Mouse (Mus musculus) frontal cortex, postnatal 25 days (tissue): Measurements from ENCODE around the gene Nmnat3.

Experiments used
- DNase-seq, 2 experiments: peaks; one replicate each; pipeline ENCODE4 v3.0.0; 2022; ENCODE audit warnings: low spot score in 2 of 2

Gene Nmnat3

GRCm38 (mm10) chr9:98420666-98421065 is 133.4 kb downstream of the Nmnat3 start:
- DNase-seq = no peak

- DNase-seq = no peak
Measured at GRCm38 (mm10) chr9:98421903-98422302, 134.7 kb downstream of the Nmnat3 start.

- no peak for DNase-seq
Measured at GRCm38 (mm10) chr9:98422656-98423055, 135.4 kb downstream of the Nmnat3 start, which contains the start of gene Rbp1. Rbp1 (plus strand) TSS chr9:98422961.

- DNase-seq = no peak
Measured at GRCm38 (mm10) chr9:98423691-98424090, 136.5 kb downstream of the Nmnat3 start.

- no peak for DNase-seq
Measured at GRCm38 (mm10) chr9:98424291-98424690, 137.1 kb downstream of the Nmnat3 start.

GRCm38 (mm10) chr9:98424725-98425210 is 137.5 kb downstream of the Nmnat3 start:
- no peak for DNase-seq

GRCm38 (mm10) chr9:98425351-98425880 is 138.2 kb downstream of the Nmnat3 start:
- no peak for DNase-seq

GRCm38 (mm10) chr9:98427906-98428517 is 140.8 kb downstream of the Nmnat3 start:
- no peak for DNase-seq

- no peak for DNase-seq
Measured at GRCm38 (mm10) chr9:98428783-98429182, 141.5 kb downstream of the Nmnat3 start.

GRCm38 (mm10) chr9:98429806-98430205 is 142.6 kb downstream of the Nmnat3 start:
- no peak for DNase-seq

GRCm38 (mm10) chr9:98430528-98430927 is 143.3 kb downstream of the Nmnat3 start:
- DNase-seq = no peak

GRCm38 (mm10) chr9:98433021-98433420 is 145.8 kb downstream of the Nmnat3 start:
- DNase-seq = no peak

GRCm38 (mm10) chr9:98433956-98434588 is 146.8 kb downstream of the Nmnat3 start:
- DNase-seq = no peak

- no peak for DNase-seq
Measured at GRCm38 (mm10) chr9:98437819-98438218, 150.6 kb downstream of the Nmnat3 start.

- no peak for DNase-seq
Measured at GRCm38 (mm10) chr9:98439091-98439490, 151.9 kb downstream of the Nmnat3 start.

GRCm38 (mm10) chr9:98442638-98443037 is 155.4 kb downstream of the Nmnat3 start:
- no peak for DNase-seq

- DNase-seq = no peak
Measured at GRCm38 (mm10) chr9:98445359-98446149, 158.3 kb downstream of the Nmnat3 start.

- DNase-seq = no peak
Measured at GRCm38 (mm10) chr9:98450976-98451375, 163.7 kb downstream of the Nmnat3 start.

GRCm38 (mm10) chr9:98466709-98467108 is 179.5 kb downstream of the Nmnat3 start:
- DNase-seq = no peak
